Mouse (Mus musculus) intestine, embryonic 14.5 days (tissue): Measurements from ENCODE around the gene Epc2. TPM values are rescaled to one million over a fixed set of nuclear protein-coding genes. Genes with fewer than 3 reads are reported as not detected.

ENCODE experiments used
- ATAC-seq: fragments of 200-750 bp; cut with Nextera tagmentation; replicated peaks from 2 replicates; pipeline ENCODE4 v1.8.0; 2017; ENCODE audit warnings: low read depth, moderate number of reproducible peaks, moderate TSS enrichment, moderate library complexity; ENCODE audit not compliant: low FRiP score, low TSS enrichment
- DNase-seq: peaks from one replicate; pipeline ENCODE4 v3.0.0-alpha.2; 2018; ENCODE audit warnings: low spot score
- H3K27ac ChIP-seq: fragments of 300-500 bp; sonication (generic); 2 replicates; pipeline ENCODE4 v1.5.1; 2014; ENCODE audit warnings: low read depth, mild to moderate bottlenecking, control low read depth
- H3K27me3 ChIP-seq: fragments of 300-500 bp; sonication (generic); replicated peaks from 2 replicates; pipeline ENCODE4 v1.6.1; 2014; ENCODE audit warnings: low read length, control low read depth; ENCODE audit not compliant: control insufficient read depth, insufficient read depth
- H3K36me3 ChIP-seq: fragments of 300-500 bp; sonication (generic); 2 replicates; pipeline ENCODE4 v1.6.1; 2014; ENCODE audit warnings: low read length, control low read depth; ENCODE audit not compliant: control insufficient read depth, insufficient read depth
- H3K4me1 ChIP-seq: fragments of 300-500 bp; sonication (generic); replicated peaks from 2 replicates; pipeline ENCODE4 v1.6.1; 2014; ENCODE audit warnings: low read length, control low read depth, mixed read lengths; ENCODE audit not compliant: control insufficient read depth, insufficient read depth
- H3K4me2 ChIP-seq: fragments of 300-500 bp; sonication (generic); 2 replicates; pipeline ENCODE4 v1.6.1; 2014; ENCODE audit warnings: low read length
- H3K4me3 ChIP-seq: fragments of 300-500 bp; sonication (generic); 2 replicates; pipeline ENCODE4 v1.5.1; 2014; ENCODE audit warnings: low read depth, low read length, control low read depth, mixed read lengths
- H3K9ac ChIP-seq: fragments of 300-500 bp; sonication (generic); 2 replicates; pipeline ENCODE4 v1.6.1; 2014; ENCODE audit warnings: mild to moderate bottlenecking, low read length
- H3K9me3 ChIP-seq: fragments of 300-500 bp; sonication (generic); 2 replicates; pipeline ENCODE4 v1.6.1; 2016; ENCODE audit warnings: low read length, control low read depth; ENCODE audit not compliant: control insufficient read depth
- WGBS: fragments of 180-500 bp; shearing (Covaris S2); extraction: QIAGEN DNeasy Blood & Tissue Kit; methylation state at CpG from one replicate; pipeline ENCODE4 v1.1.7; 2014; 5-methylcytosine and 5-hydroxymethylcytosine counted together
- polyA plus RNA-seq: library from polyadenylated mRNA; unstranded; fragments of >200 nt; fragmentation: Nextera tagmentation; extraction: Ambion mirVana; gene quantifications from 2 replicates; pipeline ENCODE4 v1.2.1, GENCODE M21; 2014

Epc2 gene
- polyA plus RNA-seq, 1 experiment from 2014 or later = 8.7 TPM

DNA sequence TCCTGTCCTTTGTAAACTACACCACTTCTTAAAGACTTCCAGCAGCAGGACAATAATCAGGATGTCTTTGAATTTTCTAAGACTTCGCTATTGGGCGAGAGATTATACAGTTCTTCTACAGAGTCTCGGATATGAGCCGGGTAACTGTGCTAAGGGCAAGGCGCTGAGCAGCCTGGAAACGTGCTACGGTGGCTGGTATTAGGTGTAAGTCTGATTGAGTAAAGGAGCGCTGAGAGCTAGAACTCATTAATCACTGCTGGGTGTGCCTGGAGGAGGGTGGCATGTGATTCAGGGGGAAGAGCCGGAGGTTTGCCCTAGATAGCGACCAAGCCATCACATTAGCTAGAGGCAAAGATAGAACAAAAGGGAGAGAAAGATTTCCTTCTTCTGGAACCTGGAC, 25.1 kb upstream of the Epc2 start:
- no peaks in the 10 kb centered on the region for H3K27me3 ChIP-seq
- no peaks in the 10 kb centered on the region for H3K36me3 ChIP-seq
- H3K4me1 ChIP-seq = no peaks in the 10 kb centered on the region
- 58% methylated on average over 10 of the region's 10 CpGs for WGBS
- DNase-seq (no peak), ATAC-seq (no peak)
- no peak overlapping the region for H3K9ac ChIP-seq
- H3K4me2 ChIP-seq = no peak overlapping the region
- H3K27ac ChIP-seq = no peak overlapping the region
- H3K9me3 ChIP-seq = no peaks in the 10 kb centered on the region
- H3K4me3 ChIP-seq = no peak overlapping the region

DNA sequence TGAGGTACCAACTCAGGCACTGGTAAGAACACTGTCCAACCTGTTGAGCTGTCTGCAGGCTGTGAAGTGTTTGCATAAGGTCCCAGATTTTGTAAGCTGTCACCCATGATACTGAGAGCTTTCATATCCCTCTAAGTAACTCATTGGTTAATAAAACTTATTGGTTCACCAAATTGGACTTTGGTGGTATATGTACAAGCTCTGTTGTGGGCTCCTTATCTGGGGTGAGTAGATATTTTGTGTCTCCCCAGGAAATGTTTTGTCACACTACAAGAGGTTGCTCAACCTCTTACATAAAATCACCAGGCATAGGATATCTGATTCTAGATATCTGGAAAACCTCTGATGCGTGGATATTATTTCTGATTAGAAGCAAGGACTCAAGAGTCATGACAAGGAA, 20.3 kb upstream of the Epc2 start:
- H3K27ac ChIP-seq = no peak overlapping the region
- H3K27me3 ChIP-seq = no peaks in the 10 kb centered on the region
- WGBS = 90% methylated on average over 1 of the region's 1 CpGs
- no peaks in the 10 kb centered on the region for H3K4me1 ChIP-seq
- no peak for DNase-seq
- H3K4me2 ChIP-seq = no peak overlapping the region
- H3K9ac ChIP-seq = no peak overlapping the region
- H3K36me3 ChIP-seq = no peaks in the 10 kb centered on the region
- no peaks in the 10 kb centered on the region for H3K9me3 ChIP-seq
- no peak for ATAC-seq
- H3K4me3 ChIP-seq = no peak overlapping the region

DNA sequence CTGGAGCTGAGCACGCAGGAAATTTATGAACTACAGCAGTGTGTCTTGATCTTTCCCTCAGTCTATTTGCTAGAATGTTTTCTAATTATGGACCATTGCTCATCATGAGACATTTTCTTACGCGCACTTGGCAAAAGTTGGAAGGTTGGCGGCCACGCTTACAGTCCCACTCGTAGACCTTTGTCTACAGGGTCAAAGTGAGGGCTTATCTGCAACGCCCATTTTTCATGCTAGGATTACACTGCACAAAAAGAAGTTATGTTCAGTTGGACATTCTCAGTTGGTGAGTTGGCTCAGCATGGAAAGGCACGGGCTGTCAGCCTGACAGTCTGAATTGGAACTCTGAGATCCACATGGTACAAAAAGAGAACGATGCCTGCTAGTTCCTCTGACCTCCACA, 18.1 kb upstream of the Epc2 start:
- WGBS = 88% methylated on average over 9 of the region's 9 CpGs
- no peak overlapping the region for H3K4me3 ChIP-seq
- H3K27me3 ChIP-seq = no peaks in the 10 kb centered on the region
- H3K4me2 ChIP-seq = no peak overlapping the region
- H3K4me1 ChIP-seq = no peaks in the 10 kb centered on the region
- no peak overlapping the region for H3K9ac ChIP-seq
- no peak for ATAC-seq
- H3K36me3 ChIP-seq = no peaks in the 10 kb centered on the region
- no peak for DNase-seq
- no peak overlapping the region for H3K27ac ChIP-seq
- no peaks in the 10 kb centered on the region for H3K9me3 ChIP-seq

DNA sequence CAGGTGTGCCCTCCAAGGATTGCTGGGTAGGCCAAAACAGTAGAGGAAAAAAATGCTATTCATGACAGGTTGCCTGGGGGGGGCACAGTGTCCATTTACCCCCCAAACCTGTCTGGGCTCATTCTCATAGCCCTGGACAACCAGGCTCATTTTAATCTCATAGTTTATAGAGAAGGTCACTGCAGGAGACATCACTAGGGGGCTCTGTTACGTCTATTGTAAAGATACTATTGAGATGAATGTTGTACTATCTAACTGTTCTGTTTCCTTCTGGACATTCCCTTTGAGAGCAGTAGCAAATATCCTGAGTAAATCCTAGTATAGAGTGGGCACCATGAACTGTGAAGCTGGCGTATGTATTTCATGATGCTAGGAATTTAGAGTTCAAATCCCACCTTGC, 5.0 kb upstream of the Epc2 start:
- no peak overlapping the region for H3K9ac ChIP-seq
- H3K36me3 ChIP-seq = no peaks in the 10 kb centered on the region
- no peak overlapping the region for H3K4me3 ChIP-seq
- WGBS = 59% methylated on average over 2 of the region's 2 CpGs
- no peak overlapping the region for H3K27ac ChIP-seq
- no peaks in the 10 kb centered on the region for H3K27me3 ChIP-seq
- DNase-seq (no peak), ATAC-seq (no peak)
- no peak overlapping the region for H3K4me2 ChIP-seq
- no peaks in the 10 kb centered on the region for H3K9me3 ChIP-seq
- H3K4me1 ChIP-seq = no peaks in the 10 kb centered on the region

DNA sequence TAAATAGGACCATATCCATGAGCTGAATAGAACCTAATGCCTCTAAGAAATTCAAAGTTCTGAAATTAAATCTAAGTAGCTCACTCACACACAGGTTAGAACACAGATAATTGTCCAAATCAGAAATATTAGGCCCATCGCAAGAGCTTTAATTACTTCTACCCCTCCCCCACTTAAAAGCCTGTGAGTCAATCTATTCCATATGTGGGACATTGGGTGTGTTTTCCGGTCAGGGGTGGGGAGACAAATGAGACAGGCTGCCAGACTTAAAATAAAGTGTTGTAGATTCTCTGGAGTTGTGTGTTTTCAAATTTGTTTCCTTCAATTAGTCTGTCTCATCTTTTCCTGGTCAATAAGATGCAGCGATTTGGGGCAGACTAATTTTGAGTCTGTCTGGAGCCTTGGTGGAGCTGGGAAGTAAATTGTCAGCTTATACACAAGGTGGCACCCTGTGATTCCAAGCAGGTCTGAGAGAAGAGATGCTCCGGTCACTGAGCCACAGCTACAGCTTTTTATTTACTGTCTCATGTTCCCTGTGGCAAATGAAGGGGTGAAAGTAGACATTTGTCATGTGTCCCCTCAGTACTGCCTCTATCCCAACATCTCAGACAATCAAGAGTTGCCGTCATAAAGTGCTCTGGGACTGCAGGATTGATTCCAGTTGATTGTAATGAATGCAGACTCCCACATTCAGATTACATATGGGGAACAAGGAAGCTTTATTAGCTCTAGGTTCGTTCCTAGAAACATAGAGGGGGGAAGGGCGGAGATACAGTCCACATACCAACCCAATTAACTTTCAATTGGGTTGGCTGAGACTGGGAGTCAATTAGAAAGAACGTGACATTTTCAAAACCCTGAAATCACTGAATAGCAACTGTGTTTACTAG, 3.5 kb upstream of the Epc2 start:
- WGBS = 57% methylated on average over 8 of the region's 8 CpGs
- no peak overlapping the region for H3K4me2 ChIP-seq
- no peak for ATAC-seq
- H3K27me3 ChIP-seq = no peaks in the 10 kb centered on the region
- H3K27ac ChIP-seq = no peak overlapping the region
- H3K9ac ChIP-seq = no peak overlapping the region
- H3K9me3 ChIP-seq = no peaks in the 10 kb centered on the region
- H3K4me1 ChIP-seq = no peaks in the 10 kb centered on the region
- no peak overlapping the region for H3K4me3 ChIP-seq
- no peaks in the 10 kb centered on the region for H3K36me3 ChIP-seq
- DNase-seq = no peak

DNA sequence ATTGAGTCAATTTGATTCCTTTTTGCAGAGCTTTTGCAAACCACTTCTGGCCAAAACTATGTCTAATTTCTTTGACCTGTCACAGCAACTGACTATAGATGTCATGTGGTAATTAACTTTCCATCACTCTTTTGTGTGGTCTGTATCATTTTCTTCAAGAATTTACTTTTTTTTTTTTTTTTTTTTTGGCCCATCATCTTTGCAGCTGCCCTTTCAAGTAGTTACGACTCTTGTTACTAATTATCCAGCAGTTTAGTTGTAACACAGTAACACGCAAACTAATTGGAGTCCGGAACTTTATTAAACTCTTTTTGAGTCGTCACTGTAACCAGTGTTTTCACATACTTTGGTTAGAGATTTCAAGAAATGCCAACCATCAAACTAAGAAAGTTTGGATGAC, 819 bp upstream of the Epc2 start:
- ATAC-seq (no peak), DNase-seq (no peak)
- Histone ChIP-seq H3K4me2 (peak overlapping the region; percentile 71), H3K27me3 (no peaks in the 10 kb centered on the region), H3K4me3 (peak overlapping the region; percentile 97), H3K9ac (peak overlapping the region; percentile 98), H3K9me3 (no peaks in the 10 kb centered on the region), H3K36me3 (no peaks in the 10 kb centered on the region), H3K4me1 (peaks cover 3% of the 10 kb centered on the region; the same call in 1 of the 2 replicates), H3K27ac (no peak overlapping the region)
- WGBS = 13% methylated on average over 4 of the region's 4 CpGs

DNA sequence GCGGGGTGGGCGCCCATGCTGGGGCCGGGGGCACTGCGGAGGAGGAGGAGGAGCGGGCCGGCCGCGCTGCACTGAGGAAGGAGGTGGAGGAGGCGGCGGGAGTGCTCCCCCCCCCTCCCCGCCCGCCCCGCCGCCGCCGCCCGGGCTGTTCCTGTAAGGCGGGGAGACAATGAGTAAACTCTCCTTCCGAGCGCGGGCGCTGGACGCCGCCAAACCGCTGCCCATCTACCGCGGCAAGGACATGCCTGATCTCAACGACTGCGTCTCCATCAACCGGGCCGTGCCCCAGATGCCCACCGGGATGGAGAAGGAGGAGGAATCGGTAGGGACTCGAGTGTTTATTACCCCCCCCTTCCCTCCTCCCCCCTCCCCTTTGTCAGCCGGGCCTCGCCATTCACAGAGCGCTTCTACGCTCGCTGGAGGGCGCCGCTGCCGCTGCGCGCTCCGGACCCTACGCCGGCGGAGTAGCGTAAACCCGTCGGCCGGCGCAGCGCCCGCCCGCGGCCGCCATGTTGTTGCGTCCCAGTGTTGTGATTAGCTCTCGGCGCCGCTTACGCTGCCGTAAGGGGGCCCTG, 438 bp downstream of the Epc2 start:
- Histone ChIP-seq H3K9me3 (no peaks in the 10 kb centered on the region), H3K4me2 (peak overlapping the region; percentile 73), H3K4me3 (peak overlapping the region; percentile 97), H3K9ac (peak overlapping the region; percentile 98), H3K4me1 (peaks cover 3% of the 10 kb centered on the region; the same call in 1 of the 2 replicates), H3K27me3 (no peaks in the 10 kb centered on the region), H3K27ac (peak overlapping the region; percentile 99), H3K36me3 (no peaks in the 10 kb centered on the region)
- DNase-seq = peak; percentile 98
- 0% methylated on average over 46 of the region's 64 CpGs for WGBS
- peak; percentile 92 for ATAC-seq

DNA sequence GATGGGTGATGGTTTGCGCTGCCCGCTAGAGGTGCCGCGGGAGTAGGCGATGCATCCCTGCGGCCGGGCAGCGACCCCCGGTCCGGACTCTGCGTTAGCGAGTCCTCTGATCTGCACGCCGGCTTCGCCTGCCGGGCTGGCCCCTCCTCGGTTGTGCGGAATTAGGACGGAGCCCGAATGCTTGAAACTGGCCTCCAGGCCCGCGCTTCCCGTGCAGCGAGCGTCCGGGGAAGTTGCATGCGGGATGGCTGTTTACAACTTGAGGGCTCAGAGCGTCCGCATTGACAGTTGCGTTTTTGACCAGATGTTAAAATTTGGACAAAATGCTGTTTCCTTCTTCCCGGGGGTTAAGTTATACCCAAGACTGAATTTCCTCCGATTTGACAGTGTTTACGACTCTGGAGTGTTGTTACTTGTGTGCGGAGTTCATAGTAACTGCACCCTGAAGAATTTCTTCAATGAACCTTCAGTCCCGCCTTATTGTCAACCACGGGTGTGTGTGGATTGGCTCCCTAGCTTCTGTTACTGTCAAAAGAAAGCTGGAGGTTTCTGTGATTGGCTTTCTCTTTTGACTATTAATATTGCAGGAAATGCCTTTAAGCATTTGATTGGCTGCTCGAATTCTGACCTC, 1.3 kb downstream of the Epc2 start:
- H3K4me2 ChIP-seq = peak overlapping the region; percentile 73
- under 1% methylated on average over 37 of the region's 37 CpGs for WGBS
- H3K4me3 ChIP-seq = peak overlapping the region; percentile 97
- DNase-seq (peak; percentile 70), ATAC-seq (no peak; the same call in 1 of the 2 replicates)
- peak overlapping the region; percentile 98 for H3K9ac ChIP-seq
- no peaks in the 10 kb centered on the region for H3K36me3 ChIP-seq
- no peaks in the 10 kb centered on the region for H3K9me3 ChIP-seq
- H3K27ac ChIP-seq = peak overlapping the region; percentile 99
- H3K27me3 ChIP-seq = no peaks in the 10 kb centered on the region
- peaks cover 3% of the 10 kb centered on the region; the same call in 1 of the 2 replicates for H3K4me1 ChIP-seq
